Mouse (Mus musculus): ENCODE results near the gene Josd1. TPM values are rescaled to one million over a fixed set of nuclear protein-coding genes. Genes with fewer than 3 reads are reported as not detected.

Josd1 gene
- 29.4 TPM for polyA plus RNA-seq (2017; shearing (Covaris generic))

DNA sequence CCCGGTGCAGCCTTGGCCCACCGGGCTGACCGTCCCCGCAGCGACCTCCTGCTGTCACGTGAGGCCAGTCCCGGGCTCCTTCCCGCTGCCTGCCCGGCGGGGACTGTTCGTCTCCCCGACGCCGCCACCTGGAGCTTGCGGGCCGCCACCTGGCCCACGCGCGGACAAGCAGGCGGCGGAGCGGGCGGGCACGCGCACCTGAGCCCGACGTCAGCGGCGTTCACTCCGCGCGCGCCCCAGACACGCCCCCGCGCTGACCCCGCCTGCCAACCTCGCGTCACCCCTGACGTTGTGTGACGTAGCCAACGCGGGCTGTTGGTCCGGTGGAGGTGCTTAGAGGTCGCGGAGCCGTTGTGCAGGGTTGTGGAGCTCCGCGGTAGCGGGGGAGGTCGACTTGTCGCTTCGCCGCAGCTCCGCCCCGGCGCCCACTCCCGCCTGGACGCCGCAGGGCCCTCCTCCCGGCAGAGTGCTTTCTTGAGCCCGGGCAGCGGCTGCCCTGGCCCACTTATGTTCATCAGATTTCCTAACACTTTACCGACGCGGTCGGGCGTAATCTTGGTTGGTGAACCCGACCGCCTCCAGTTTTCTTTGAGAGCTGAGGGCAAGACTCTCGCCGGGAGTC, at the start of gene Josd1:
TSS of gene Josd1 (minus strand) at position 274 of the 622 bp plus-strand sequence.

GRCm38 (mm10) chr15:79690426-79691022, 2.8 kb upstream of the Josd1 start, which contains the start of gene Gtpbp1:
Gene Gtpbp1, plus strand, starts transcription at chr15:79690845.

DNA sequence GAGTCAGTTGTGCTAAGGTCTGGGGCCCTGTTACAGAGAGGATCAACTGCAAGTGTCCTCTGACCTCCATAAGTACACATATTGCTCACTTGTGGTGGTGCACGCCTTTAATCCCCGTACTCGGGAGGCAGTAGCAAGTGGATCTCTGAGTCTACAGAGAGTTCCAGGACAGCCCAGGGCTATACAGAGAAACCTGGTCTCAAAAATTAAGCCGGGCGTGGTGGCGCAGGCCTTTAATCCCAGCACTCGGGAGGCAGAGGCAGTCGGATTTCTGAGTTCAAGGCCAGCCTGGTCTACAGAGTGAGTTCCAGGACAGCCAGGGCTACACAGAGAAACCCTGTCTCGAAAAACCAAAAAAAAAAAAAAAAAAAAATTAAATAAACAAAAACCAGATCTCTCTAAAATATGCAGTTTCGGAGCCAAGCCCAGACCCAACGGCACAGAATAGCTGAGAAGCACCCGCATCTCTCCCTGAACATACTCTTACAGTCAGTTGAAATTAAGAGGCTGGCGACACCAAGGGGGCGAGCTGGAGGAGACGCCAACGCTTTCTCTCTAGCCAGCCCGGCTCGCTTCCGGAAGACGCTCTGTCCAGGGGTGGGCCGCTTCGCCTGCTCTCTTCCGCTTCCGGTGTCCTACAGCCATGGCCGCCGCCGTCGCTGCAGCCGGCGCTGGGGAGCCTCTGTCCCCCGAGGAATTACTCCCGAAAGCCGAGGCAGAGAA, 17.3 kb downstream of the Josd1 start, which contains the start of gene Tomm22:
TSS of gene Tomm22 (plus strand) at position 613 of the 723 bp plus-strand sequence.

DNA sequence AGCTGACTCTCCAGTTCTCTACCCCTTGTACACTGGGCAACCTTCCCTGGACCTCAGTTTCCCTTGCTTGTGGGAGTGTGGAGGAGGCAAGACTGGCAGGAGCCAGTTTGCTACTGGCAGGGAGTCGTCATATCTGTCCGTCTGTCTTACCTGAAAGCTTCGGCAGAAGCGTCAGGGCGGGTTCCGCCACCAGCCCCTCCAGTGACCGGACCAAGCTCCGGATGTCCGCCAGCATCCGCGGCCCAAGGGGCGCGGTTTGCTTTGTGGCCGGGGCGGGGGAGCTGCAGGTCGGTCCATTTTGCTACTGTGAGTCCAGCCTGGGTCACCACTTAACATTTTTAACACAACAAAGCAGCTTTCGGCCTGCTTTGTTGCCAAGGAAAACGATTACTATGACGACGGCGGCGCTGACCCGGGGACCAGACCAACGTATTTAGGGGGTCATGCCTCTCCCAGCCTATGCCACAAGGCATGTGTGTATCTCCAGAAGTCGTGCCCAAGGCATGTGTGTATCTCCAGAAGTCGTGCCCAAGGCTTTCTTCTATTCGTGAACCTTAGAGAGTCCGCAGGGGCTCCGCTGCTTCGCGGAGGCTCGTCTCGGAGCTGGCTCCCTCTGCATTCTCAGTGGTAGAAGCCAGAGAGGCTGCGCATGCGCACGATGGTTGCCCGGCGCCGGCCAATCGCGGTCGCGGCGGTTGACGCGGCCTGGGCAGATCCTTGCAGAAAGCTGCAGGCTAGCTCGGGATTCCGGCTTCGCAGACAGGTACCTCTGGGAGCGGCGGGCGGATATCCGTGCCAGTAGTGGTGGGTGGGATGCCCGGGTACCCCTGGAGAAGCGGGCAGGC, 29.0 kb downstream of the Josd1 start, which contains the start of the genes Fam227a and Cby1:
TSS of gene Fam227a (minus strand) at position 426 of the 845 bp plus-strand sequence.
TSS of gene Cby1 (plus strand) at position 669 of the 845 bp plus-strand sequence.

Other genes starting within 250 kb of the Josd1 start
- gene Csnk1e, start 232.4 kb downstream of the Josd1 start, polyA plus RNA-seq (2017; shearing (Covaris generic)), result 23.9 TPM
- gene Kcnj4, start 182.7 kb downstream of the Josd1 start, polyA plus RNA-seq (2017; shearing (Covaris generic)), result not detected
- gene Kdelr3, start 171.5 kb downstream of the Josd1 start, polyA plus RNA-seq (2017; shearing (Covaris generic)), result 0.20 TPM
- gene Ddx17, start 141.2 kb downstream of the Josd1 start, polyA plus RNA-seq (2017; shearing (Covaris generic)), result 44.0 TPM
- gene Dmc1, start 82.8 kb downstream of the Josd1 start, polyA plus RNA-seq (2017; shearing (Covaris generic)), result not detected
- 0.16 TPM for gene Fam227a, start 29.0 kb downstream of the Josd1 start, polyA plus RNA-seq (2017; shearing (Covaris generic))
- 10.5 TPM for gene Cby1, start 28.7 kb downstream of the Josd1 start, polyA plus RNA-seq (2017; shearing (Covaris generic))
- gene Tomm22, start 17.1 kb downstream of the Josd1 start, polyA plus RNA-seq (2017; shearing (Covaris generic)), result 221 TPM
- 120 TPM for gene Gtpbp1, start 2.9 kb upstream of the Josd1 start, polyA plus RNA-seq (2017; shearing (Covaris generic))
- gene Sun2, start 54.6 kb upstream of the Josd1 start, polyA plus RNA-seq (2017; shearing (Covaris generic)), result 77.0 TPM
- 14.5 TPM for gene Dnal4, start 89.9 kb upstream of the Josd1 start, polyA plus RNA-seq (2017; shearing (Covaris generic))
- 0.24 TPM for gene Nptxr, start 116.8 kb upstream of the Josd1 start, polyA plus RNA-seq (2017; shearing (Covaris generic))
- gene Npcd, start 146.3 kb upstream of the Josd1 start, polyA plus RNA-seq (2017; shearing (Covaris generic)), result not detected
- gene Cbx6, start 146.8 kb upstream of the Josd1 start, polyA plus RNA-seq (2017; shearing (Covaris generic)), result 38.0 TPM
- gene Apobec3, start 203.7 kb upstream of the Josd1 start, polyA plus RNA-seq (2017; shearing (Covaris generic)), result 384 TPM